Mouse (Mus musculus) kidney, postnatal 0 days (tissue): Measurements from ENCODE around the gene Bag2. TPM values are rescaled to one million over a fixed set of nuclear protein-coding genes. Genes with fewer than 3 reads are reported as not detected.
"Not testable (repeated sequence)": the region's sequence is repeated elsewhere in the genome, so short reads cannot be mapped to it uniquely, and the experiment has no call there.

Experiments
- ATAC-seq: fragments of 200-750 bp; cut with Nextera tagmentation; replicated peaks from 2 replicates; pipeline ENCODE4 v1.8.0; 2017; ENCODE audit warnings: low read depth, moderate number of reproducible peaks, moderate TSS enrichment, moderate library complexity; ENCODE audit not compliant: low FRiP score
- DNase-seq: peaks from one replicate; pipeline ENCODE4 v3.0.0-alpha.2; 2016; ENCODE audit warnings: low spot score
- H3K27ac ChIP-seq: fragments of 300-500 bp; sonication (generic); 2 replicates; pipeline ENCODE4 v1.5.1; 2014; ENCODE audit warnings: mild to moderate bottlenecking
- H3K27me3 ChIP-seq: fragments of 300-500 bp; sonication (generic); 2 replicates; pipeline ENCODE4 v1.6.1; 2014; ENCODE audit warnings: low read length, mixed read lengths; ENCODE audit not compliant: insufficient read depth
- H3K36me3 ChIP-seq: fragments of 300-500 bp; sonication (generic); 2 replicates; pipeline ENCODE4 v1.6.1; 2014; ENCODE audit warnings: low read length, mixed read lengths; ENCODE audit not compliant: insufficient read depth
- H3K4me1 ChIP-seq: fragments of 300-500 bp; sonication (generic); replicated peaks from 2 replicates; pipeline ENCODE4 v1.6.1; 2014; ENCODE audit warnings: antibody characterized with exemption, low read length, mixed read lengths; ENCODE audit not compliant: insufficient read depth
- H3K4me2 ChIP-seq: fragments of 300-500 bp; sonication (generic); 2 replicates; pipeline ENCODE4 v1.6.1; 2014; ENCODE audit warnings: mild to moderate bottlenecking, low read length, moderate library complexity, mixed read lengths
- H3K4me3 ChIP-seq: fragments of 300-500 bp; sonication (generic); replicated peaks from 2 replicates; pipeline ENCODE4 v1.5.1; 2014; ENCODE audit warnings: low read depth, low read length
- H3K9ac ChIP-seq: fragments of 300-500 bp; sonication (generic); 2 replicates; pipeline ENCODE4 v1.6.1; 2014; ENCODE audit warnings: low read depth, low read length
- H3K9me3 ChIP-seq: fragments of 300-500 bp; sonication (generic); replicated peaks from 2 replicates; pipeline ENCODE4 v1.6.1; 2016; ENCODE audit warnings: low read length, inconsistent platforms, mixed read lengths
- CTCF ChIP-seq: IDR thresholded peaks from 2 replicates; pipeline ENCODE4 v1.5.1; 2016; ENCODE audit warnings: antibody characterized with exemption, low read depth, mild to moderate bottlenecking, moderate library complexity
- WGBS: fragments of 180-500 bp; shearing (Covaris S2); extraction: QIAGEN DNeasy Blood & Tissue Kit; methylation state at CpG from one replicate; pipeline ENCODE4 v1.1.7; 2014; 5-methylcytosine and 5-hydroxymethylcytosine counted together
- polyA plus RNA-seq: library from polyadenylated mRNA; unstranded; fragments of >200 nt; fragmentation: Nextera tagmentation; extraction: Ambion mirVana; gene quantifications from 2 replicates; pipeline ENCODE4 v1.2.1, GENCODE M21; 2015

Bag2 gene
- polyA plus RNA-seq, 1 experiment from 2014 or later: 76.9 TPM

- ATAC-seq (peak; percentile 26; the same call in 1 of the 2 replicates), DNase-seq (no peak)
- Histone ChIP-seq H3K27me3 (no peaks in the 10 kb centered on the region), H3K4me3 (no peak overlapping the region), H3K9me3 (no peaks in the 10 kb centered on the region), H3K9ac (no peak overlapping the region), H3K27ac (peak overlapping the region; percentile 80), H3K4me2 (peak overlapping the region; percentile 28; the same call in 1 of the 2 replicates), H3K4me1 (peaks cover 4% of the 10 kb centered on the region; the same call in 1 of the 2 replicates), H3K36me3 (0 out of 2 replicates have a peak, but pooled peaks cover under 1% of the 10 kb centered on the region)
- no peak for TF ChIP-seq CTCF
- WGBS: 56% methylated on average over 21 of the region's 21 CpGs
Observed at GRCm38 (mm10) chr1:33754965-33755735, 2.4 kb downstream of the Bag2 start.

GRCm38 (mm10) chr1:33754089-33754488, 3.5 kb downstream of the Bag2 start:
- H3K9ac ChIP-seq: no peak overlapping the region
- no peaks in the 10 kb centered on the region for H3K9me3 ChIP-seq
- H3K4me1 ChIP-seq: peaks cover 4% of the 10 kb centered on the region; the same call in 1 of the 2 replicates
- ATAC-seq (peak; percentile 23; the same call in 1 of the 2 replicates), DNase-seq (no peak)
- peak overlapping the region; percentile 35 for H3K4me2 ChIP-seq
- H3K4me3 ChIP-seq: no peak overlapping the region
- H3K27ac ChIP-seq: peak overlapping the region; percentile 80
- WGBS: 57% methylated on average over 17 of the region's 17 CpGs
- TF ChIP-seq CTCF: no peak
- no peaks in the 10 kb centered on the region for H3K36me3 ChIP-seq
- no peaks in the 10 kb centered on the region for H3K27me3 ChIP-seq

- ATAC-seq (no peak), DNase-seq (no peak)
- 0 out of 2 replicates have a peak, but pooled peaks cover 7% of the 10 kb centered on the region for H3K36me3 ChIP-seq
- no peak for TF ChIP-seq CTCF
- no peak overlapping the region for H3K27ac ChIP-seq
- H3K4me1 ChIP-seq: peaks cover 4% of the 10 kb centered on the region; the same call in 1 of the 2 replicates
- no peaks in the 10 kb centered on the region for H3K9me3 ChIP-seq
- no peak overlapping the region for H3K9ac ChIP-seq
- no peak overlapping the region for H3K4me3 ChIP-seq
- H3K4me2 ChIP-seq: no peak overlapping the region
- WGBS: 92% methylated on average over 10 of the region's 10 CpGs
- H3K27me3 ChIP-seq: no peaks in the 10 kb centered on the region
Observed at GRCm38 (mm10) chr1:33751283-33751682, 6.3 kb downstream of the Bag2 start.

- not testable (repeated sequence) for H3K4me2 ChIP-seq, H3K27me3 ChIP-seq, H3K9me3 ChIP-seq, ATAC-seq, DNase-seq, H3K27ac ChIP-seq, H3K9ac ChIP-seq, H3K4me1 ChIP-seq, H3K4me3 ChIP-seq
- H3K36me3 ChIP-seq: 0 out of 2 replicates have a peak, but pooled peaks cover 14% of the 10 kb centered on the region
- 90% methylated on average over 4 of the region's 4 CpGs for WGBS
Observed at GRCm38 (mm10) chr1:33749709-33750108, 7.9 kb downstream of the Bag2 start.

GRCm38 (mm10) chr1:33749109-33749508, 8.5 kb downstream of the Bag2 start:
- Histone ChIP-seq H3K9ac (no peak overlapping the region), H3K4me2 (no peak overlapping the region), H3K9me3 (no peaks in the 10 kb centered on the region), H3K27me3 (no peaks in the 10 kb centered on the region), H3K36me3 (0 out of 2 replicates have a peak, but pooled peaks cover 14% of the 10 kb centered on the region), H3K4me1 (no peaks in the 10 kb centered on the region), H3K27ac (no peak overlapping the region), H3K4me3 (no peak overlapping the region)
- DNase-seq (no peak), ATAC-seq (no peak)
- TF ChIP-seq CTCF: 0 out of 2 replicates have a peak, but pooled peaks have one; percentile 2
- WGBS: 94% methylated on average over 11 of the region's 11 CpGs

- Histone ChIP-seq H3K9ac (no peak overlapping the region), H3K9me3 (no peaks in the 10 kb centered on the region), H3K4me3 (no peak overlapping the region), H3K27ac (no peak overlapping the region), H3K27me3 (no peaks in the 10 kb centered on the region), H3K36me3 (0 out of 2 replicates have a peak, but pooled peaks cover 14% of the 10 kb centered on the region), H3K4me2 (no peak overlapping the region), H3K4me1 (no peaks in the 10 kb centered on the region)
- DNase-seq (no peak), ATAC-seq (no peak)
- TF ChIP-seq CTCF: no peak
- WGBS: 93% methylated on average over 4 of the region's 4 CpGs
Observed at GRCm38 (mm10) chr1:33745901-33746300, 11.7 kb downstream of the Bag2 start.

- H3K4me3 ChIP-seq, H3K27ac ChIP-seq, DNase-seq, H3K9me3 ChIP-seq, H3K9ac ChIP-seq, H3K27me3 ChIP-seq, ATAC-seq, H3K4me1 ChIP-seq, H3K4me2 ChIP-seq: not testable (repeated sequence)
- 94% methylated on average over 8 of the region's 9 CpGs for WGBS
- H3K36me3 ChIP-seq: 0 out of 2 replicates have a peak, but pooled peaks cover 20% of the 10 kb centered on the region
Observed at GRCm38 (mm10) chr1:33744815-33745214, 12.8 kb downstream of the Bag2 start.
